In genomic region chr19:33079959-33080358, GRCm38 (mm10) we compare ENCODE assay signal across 20 mouse cellular contexts.
A peak's percentile ranks its signal among the peaks of the same experiment; 100 is the strongest.
DNase-seq lines count a peak whose midpoint lies in the region; TF ChIP-seq lines count a peak whose summit lies in the region.
"Had no signal": no experiment of that assay in that cellular context is flagged by ENCODE, and none has a peak within 500 bp of the region (broad histone marks: within the 10 kb centered on the region; RNA-seq: fewer than 3 reads in every experiment).

No protein-coding gene starts in this region.

- TF ChIP-seq CTCF in testis, adult 2 months (IDR thresholded peaks at IDR 0.05; ENCODE audit: control insufficient read depth, insufficient read depth, insufficient replicate concordance, low read depth, low read length) = no peak

- H3K27ac ChIP-seq in testis, adult 2 months (ENCODE audit: control insufficient read depth, insufficient read depth, low read depth, low read length) = peak overlapping the region; percentile 53
- H3K27ac ChIP-seq: embryonic facial prominence, embryonic 13.5 days; heart, embryonic 15.5 days; hindbrain, embryonic 13.5 days; left cerebral cortex, adult 2 months; liver, embryonic 13.5 days; midbrain, embryonic 12.5 days; neural tube, embryonic 12.5 days had no signal

- no peaks in the 10 kb centered on the region for H3K27me3 ChIP-seq in testis, adult 2 months (ENCODE audit: control insufficient read depth, insufficient read depth, low read length)
- H3K27me3 ChIP-seq: embryonic facial prominence, embryonic 13.5 days; heart, embryonic 15.5 days; hindbrain, embryonic 13.5 days; liver, embryonic 13.5 days; midbrain, embryonic 12.5 days; neural tube, embryonic 12.5 days had no signal

- H3K4me1 ChIP-seq in testis, adult 2 months (ENCODE audit: control insufficient read depth, insufficient read depth, low read length) = no peaks in the 10 kb centered on the region
- H3K4me1 ChIP-seq: heart, embryonic 15.5 days; hindbrain, embryonic 13.5 days; midbrain, embryonic 12.5 days; neural tube, embryonic 12.5 days had no signal

- TF ChIP-seq POLR2A in testis, adult 2 months (IDR thresholded peaks at IDR 0.05; ENCODE audit: control insufficient read depth, low read depth, low read length) = no peak

- H3K4me3 ChIP-seq in testis, adult 2 months (ENCODE audit: control insufficient read depth, low read depth, low read length) = no peak overlapping the region
- H3K4me3 ChIP-seq: embryonic facial prominence, embryonic 13.5 days; heart, embryonic 15.5 days; hindbrain, embryonic 13.5 days; left cerebral cortex, adult 2 months; liver, embryonic 13.5 days; midbrain, embryonic 12.5 days; neural tube, embryonic 12.5 days had no signal

- peak; percentile 31 for DNase-seq in gastrocnemius, postnatal 25 days
- no peak for DNase-seq in gastrocnemius, postnatal 10 days
- DNase-seq in kidney, adult 9 months = peak; percentile 53
- no peak for DNase-seq in kidney, adult 11 months
- DNase-seq in testis, postnatal 10 days (ENCODE audit: low spot score) = no peak
- DNase-seq in testis, postnatal 14 days (ENCODE audit: low spot score) = peak; percentile 33
- no peak for DNase-seq in right cerebral cortex, adult 18-20 months
- DNase-seq: adrenal gland, postnatal 10 days; cerebellum, adult 11 months; left cerebral cortex, postnatal 4 days; liver, embryonic 13.5 days; lung, postnatal 10 days; thymus, postnatal 36 days had no signal

- H3K36me3 ChIP-seq in testis, adult 2 months (ENCODE audit: control insufficient read depth, insufficient read depth, low read length) = no peaks in the 10 kb centered on the region
- H3K36me3 ChIP-seq: embryonic facial prominence, embryonic 13.5 days; heart, embryonic 15.5 days; hindbrain, embryonic 13.5 days; liver, embryonic 13.5 days; midbrain, embryonic 12.5 days; neural tube, embryonic 12.5 days had no signal

Comparison
In these comparisons a context has a peak if more than half of its experiments do, and no peak if none do; other contexts are left out.
1. DNase-seq: peak in gastrocnemius, postnatal 25 days (single experiment), kidney, adult 9 months (single experiment) and testis, postnatal 14 days (single experiment); none in gastrocnemius, postnatal 10 days (single experiment), kidney, adult 11 months (single experiment), testis, postnatal 10 days (single experiment) and right cerebral cortex, adult 18-20 months (single experiment).